ENCODE assay signal across 10 mouse cellular contexts in genomic region chr12:108386476-108387232, GRCm38 (mm10). TPM values are rescaled to one million over a fixed set of nuclear protein-coding genes. Genes with fewer than 3 reads are reported as not detected.
DNase-seq lines count a peak whose midpoint lies in the region; ATAC-seq lines count a peak whose summit lies in the region.
"Had no signal": no experiment of that assay in that cellular context is flagged by ENCODE, and none has a peak within 500 bp of the region (broad histone marks: within the 10 kb centered on the region; RNA-seq: fewer than 3 reads in every experiment).

No protein-coding gene starts in this region.

- H3K27me3 ChIP-seq in limb, embryonic 11.5 days (ENCODE audit: control insufficient read depth, insufficient read depth, low read length), result no peaks in the 10 kb centered on the region
- no peaks in the 10 kb centered on the region for H3K27me3 ChIP-seq in limb, embryonic 10.5 days (ENCODE audit: low read depth, poor library complexity, severe bottlenecking)
- no peaks in the 10 kb centered on the region for H3K27me3 ChIP-seq in forebrain, embryonic 16.5 days (replicated peaks; ENCODE audit: control insufficient read depth, insufficient read depth, low read length)
- no peaks in the 10 kb centered on the region for H3K27me3 ChIP-seq in midbrain, embryonic 16.5 days (ENCODE audit: control insufficient read depth, insufficient read depth, low read depth, low read length)
- H3K27me3 ChIP-seq: Patski had no signal

- 0 out of 2 replicates have a peak, but pooled peaks have one; percentile 54 for ATAC-seq in limb, embryonic 11.5 days (ENCODE audit: insufficient number of reproducible peaks, low FRiP score, low TSS enrichment, low read depth)
- ATAC-seq in forebrain, embryonic 16.5 days, result peak; percentile 63
- ATAC-seq in midbrain, embryonic 16.5 days, result no peak
- no peak for ATAC-seq in megakaryocyte-erythroid progenitor cell, adult 5-6 weeks (replicated peaks; ENCODE audit: low FRiP score, low TSS enrichment, poor library complexity, severe bottlenecking)
- ATAC-seq in monocyte, adult 5-6 weeks (replicated peaks; ENCODE audit: insufficient number of reproducible peaks, low FRiP score, low TSS enrichment, poor library complexity, severe bottlenecking), result no peak
- ATAC-seq: Patski had no signal

- H3K27ac ChIP-seq in limb, embryonic 11.5 days (replicated peaks; ENCODE audit: low read depth, low read length), result no peak overlapping the region
- no peak overlapping the region for H3K27ac ChIP-seq in limb, embryonic 10.5 days
- no peak overlapping the region for H3K27ac ChIP-seq in forebrain, embryonic 16.5 days (ENCODE audit: low read length)
- H3K27ac ChIP-seq in midbrain, embryonic 16.5 days (ENCODE audit: low read length), result peak overlapping the region; percentile 22; the same call in 1 of the 2 replicates
- H3K27ac ChIP-seq: liver, embryonic 14.5 days had no signal

- no peaks in the 10 kb centered on the region for H3K9me3 ChIP-seq in limb, embryonic 11.5 days (ENCODE audit: control insufficient read depth, low read length)
- H3K9me3 ChIP-seq in limb, embryonic 10.5 days (replicated peaks), result no peaks in the 10 kb centered on the region
- no peaks in the 10 kb centered on the region for H3K9me3 ChIP-seq in forebrain, embryonic 16.5 days (ENCODE audit: control insufficient read depth, low read length)
- H3K9me3 ChIP-seq in midbrain, embryonic 16.5 days (replicated peaks; ENCODE audit: control insufficient read depth, low read length, poor library complexity, severe bottlenecking), result no peaks in the 10 kb centered on the region

- peak; percentile 34 for DNase-seq in limb, embryonic 11.5 days (ENCODE audit: low spot score)
- no peak for DNase-seq in limb, embryonic 10.5 days (ENCODE audit: low spot score)
- DNase-seq in heart, postnatal 25 days (ENCODE audit: low spot score), result peak; percentile 48
- DNase-seq in cerebellum, adult 18-20 months, result no peak

- intact Hi-C loops in heart, postnatal 25 days (cut with DNase I), result no loop called here

- no peak overlapping the region for H3K9ac ChIP-seq in limb, embryonic 11.5 days (ENCODE audit: low read length)
- no peak overlapping the region for H3K9ac ChIP-seq in forebrain, embryonic 16.5 days (replicated peaks; ENCODE audit: low read depth, low read length)
- 0 out of 2 replicates have a peak overlapping the region, but pooled peaks have one; percentile 10 for H3K9ac ChIP-seq in midbrain, embryonic 16.5 days (ENCODE audit: low read depth, low read length)
- H3K9ac ChIP-seq: liver, embryonic 14.5 days had no signal

- no peaks in the 10 kb centered on the region for H3K36me3 ChIP-seq in limb, embryonic 11.5 days (ENCODE audit: control insufficient read depth, insufficient read depth, low read length)
- H3K36me3 ChIP-seq in limb, embryonic 10.5 days, result no peaks in the 10 kb centered on the region
- H3K36me3 ChIP-seq in forebrain, embryonic 16.5 days (ENCODE audit: control insufficient read depth, insufficient read depth), result no peaks in the 10 kb centered on the region
- no peaks in the 10 kb centered on the region for H3K36me3 ChIP-seq in midbrain, embryonic 16.5 days (ENCODE audit: control insufficient read depth, insufficient read depth, low read length)

- 60% methylated on average over 13 of the region's 13 CpGs for WGBS in limb, embryonic 11.5 days
- WGBS in limb, embryonic 10.5 days, result 72% methylated on average over 13 of the region's 13 CpGs
- WGBS in forebrain, embryonic 16.5 days, result 18% methylated on average over 13 of the region's 13 CpGs
- 43% methylated on average over 13 of the region's 13 CpGs for WGBS in midbrain, embryonic 16.5 days

- H3K4me3 ChIP-seq in limb, embryonic 11.5 days (ENCODE audit: low read depth, low read length), result no peak overlapping the region
- H3K4me3 ChIP-seq in limb, embryonic 10.5 days, result no peak overlapping the region
- H3K4me3 ChIP-seq in forebrain, embryonic 16.5 days (replicated peaks; ENCODE audit: low read length), result no peak overlapping the region
- no peak overlapping the region for H3K4me3 ChIP-seq in midbrain, embryonic 16.5 days (ENCODE audit: low read depth, low read length)

- H3K4me2 ChIP-seq in limb, embryonic 11.5 days (ENCODE audit: low read depth, severe bottlenecking), result no peak overlapping the region
- no peak overlapping the region for H3K4me2 ChIP-seq in forebrain, embryonic 16.5 days (ENCODE audit: low read length)
- no peak overlapping the region for H3K4me2 ChIP-seq in midbrain, embryonic 16.5 days (ENCODE audit: low read length)

- peaks cover 7% of the 10 kb centered on the region for H3K4me1 ChIP-seq in limb, embryonic 11.5 days (ENCODE audit: control insufficient read depth, insufficient read depth, low read length)
- H3K4me1 ChIP-seq in limb, embryonic 10.5 days, result peaks cover 26% of the 10 kb centered on the region
- peaks cover 14% of the 10 kb centered on the region for H3K4me1 ChIP-seq in forebrain, embryonic 16.5 days (replicated peaks; ENCODE audit: control insufficient read depth, insufficient read depth, low read length)
- H3K4me1 ChIP-seq in midbrain, embryonic 16.5 days (ENCODE audit: control insufficient read depth, insufficient read depth, low read length), result 0 out of 2 replicates have a peak, but pooled peaks cover 6% of the 10 kb centered on the region

RNA-seq across cellular contexts. Expression of gene Eml1, which starts 15.9 kb away (rescaled TPM):
- 47.6 and 52.9 TPM in 2 replicates for polyA plus RNA-seq in limb, embryonic 11.5 days (2014; fragmentation: Nextera tagmentation; extraction: Ambion mirVana)
- 47.1 and 64.7 TPM in 2 replicates for polyA plus RNA-seq in limb, embryonic 10.5 days (2016; fragmentation: Nextera tagmentation; extraction: Ambion mirVana)
- polyA plus RNA-seq in forebrain, embryonic 16.5 days (2015; fragmentation: Nextera tagmentation; extraction: Ambion mirVana), result 86.7 and 88.4 TPM in 2 replicates
- total RNA-seq in heart, postnatal 25 days (2021), result 10 to 100 TPM; 76.4 to 78.6 TPM
- polyA plus RNA-seq in midbrain, embryonic 16.5 days (2015; fragmentation: Nextera tagmentation; extraction: Ambion mirVana), result 47.6 and 57.4 TPM in 2 replicates
- not detected in 2 replicates for total RNA-seq in megakaryocyte-erythroid progenitor cell, adult 5-6 weeks (2014; fragmentation: Nextera tagmentation)
- not detected in 2 replicates for total RNA-seq in megakaryocyte-erythroid progenitor cell, adult 5-6 weeks (2017)
- total RNA-seq in monocyte, adult 5-6 weeks (2017), result not detected in 3 replicates

RNA-seq across cellular contexts. Expression of gene Cyp46a1, which starts 52.5 kb away (rescaled TPM):
- polyA plus RNA-seq in limb, embryonic 11.5 days (2014; fragmentation: Nextera tagmentation; extraction: Ambion mirVana), result 1.4 and 1.8 TPM in 2 replicates
- polyA plus RNA-seq in limb, embryonic 10.5 days (2016; fragmentation: Nextera tagmentation; extraction: Ambion mirVana), result 1.9 and 2.0 TPM in 2 replicates
- polyA plus RNA-seq in forebrain, embryonic 16.5 days (2015; fragmentation: Nextera tagmentation; extraction: Ambion mirVana), result 23.8 and 28.4 TPM in 2 replicates
- under 1 TPM; 0.31 to 0.36 TPM for total RNA-seq in heart, postnatal 25 days (2021)
- polyA plus RNA-seq in midbrain, embryonic 16.5 days (2015; fragmentation: Nextera tagmentation; extraction: Ambion mirVana), result 28.1 and 36.2 TPM in 2 replicates
- total RNA-seq in megakaryocyte-erythroid progenitor cell, adult 5-6 weeks (2014; fragmentation: Nextera tagmentation), result 1.0 TPM in 1 of 2 replicates, not detected in the other
- total RNA-seq in megakaryocyte-erythroid progenitor cell, adult 5-6 weeks (2017), result 0.23 TPM in 1 of 2 replicates, not detected in the other
- not detected in 3 replicates for total RNA-seq in monocyte, adult 5-6 weeks (2017)

Comparison
In these comparisons a context has a peak if more than half of its experiments do, and no peak if none do; other contexts are left out.
1. DNase-seq: peak in limb, embryonic 11.5 days (single experiment) and heart, postnatal 25 days (single experiment); none in limb, embryonic 10.5 days (single experiment) and cerebellum, adult 18-20 months (0 of 2).
2. ATAC-seq: peak in limb, embryonic 11.5 days (single experiment) and forebrain, embryonic 16.5 days (single experiment); none in midbrain, embryonic 16.5 days (single experiment), megakaryocyte-erythroid progenitor cell, adult 5-6 weeks (single experiment) and monocyte, adult 5-6 weeks (single experiment).